Comparison of ENCODE assay signal across 12 mouse cellular contexts in the genomic region with DNA sequence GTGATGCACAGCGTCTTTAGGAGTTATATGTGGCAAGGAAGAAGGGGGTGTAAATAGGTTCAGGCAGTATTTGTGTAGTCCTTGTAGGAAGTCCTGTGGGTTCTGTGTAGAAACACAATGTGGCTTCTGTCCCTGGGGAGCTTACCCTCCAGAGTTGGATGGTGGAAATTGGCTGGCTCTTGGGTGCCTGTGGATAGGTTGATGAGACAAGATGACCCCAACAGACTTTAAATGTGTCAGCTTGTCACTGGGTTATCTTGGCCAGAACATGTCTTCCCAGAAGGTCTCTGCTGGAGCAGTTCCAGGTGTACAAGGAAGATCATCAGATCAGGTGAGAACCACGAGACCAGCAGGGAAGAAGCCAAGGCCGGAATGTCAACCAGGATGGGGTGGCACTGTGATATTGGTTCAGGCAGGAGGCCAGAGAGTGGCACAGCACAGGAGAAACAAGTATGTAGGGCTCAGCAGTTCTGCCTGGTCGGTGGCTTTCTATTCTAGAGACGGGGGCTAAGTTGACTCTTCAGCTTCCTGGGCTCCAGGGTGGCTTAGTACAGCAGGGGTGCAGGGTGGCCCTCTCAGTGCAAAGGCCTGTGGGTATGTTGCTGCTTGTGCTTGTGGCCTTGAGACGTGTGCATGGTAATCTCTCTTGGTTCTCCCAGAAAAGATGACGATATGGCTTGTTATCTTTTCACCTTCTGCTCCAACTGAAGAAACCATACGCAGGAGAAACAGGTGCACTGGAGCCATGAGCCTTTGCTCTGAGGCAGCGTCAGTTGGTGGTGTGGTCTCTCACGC. TPM values are rescaled to one million over a fixed set of nuclear protein-coding genes. Genes with fewer than 3 reads are reported as not detected.
DNase-seq lines count a peak whose midpoint lies in the region; ATAC-seq and TF ChIP-seq lines count a peak whose summit lies in the region.
"Had no signal": no experiment of that assay in that cellular context is flagged by ENCODE, and none has a peak within 500 bp of the region (broad histone marks: within the 10 kb centered on the region; RNA-seq: fewer than 3 reads in every experiment).

No protein-coding gene starts in this region.

- no peaks in the 10 kb centered on the region for H3K9me3 ChIP-seq in forebrain, embryonic 10.5 days
- H3K9me3 ChIP-seq in forebrain, postnatal 0 days (ENCODE audit: low read length), result no peaks in the 10 kb centered on the region
- H3K9me3 ChIP-seq in liver, embryonic 11.5 days (ENCODE audit: control insufficient read depth, low read length), result no peaks in the 10 kb centered on the region
- H3K9me3 ChIP-seq in lung, postnatal 0 days (ENCODE audit: low read length), result no peaks in the 10 kb centered on the region
- H3K9me3 ChIP-seq: heart, embryonic 10.5 days; hindbrain, embryonic 13.5 days; midbrain, embryonic 12.5 days had no signal

- H3K4me1 ChIP-seq in forebrain, embryonic 10.5 days, result peaks cover 19% of the 10 kb centered on the region
- H3K4me1 ChIP-seq in forebrain, postnatal 0 days (ENCODE audit: insufficient read depth), result no peaks in the 10 kb centered on the region
- peaks cover 45% of the 10 kb centered on the region for H3K4me1 ChIP-seq in liver, embryonic 11.5 days (replicated peaks; ENCODE audit: control insufficient read depth, insufficient read depth, low read length)
- H3K4me1 ChIP-seq in lung, postnatal 0 days (ENCODE audit: insufficient read depth, low read depth, low read length), result no peaks in the 10 kb centered on the region

- WGBS in forebrain, embryonic 10.5 days, result 91% methylated on average over 10 of the region's 10 CpGs
- 95% methylated on average over 10 of the region's 10 CpGs for WGBS in forebrain, postnatal 0 days
- WGBS in liver, embryonic 11.5 days, result 65% methylated on average over 10 of the region's 10 CpGs
- 86% methylated on average over 10 of the region's 10 CpGs for WGBS in lung, postnatal 0 days

- H3K36me3 ChIP-seq in forebrain, embryonic 10.5 days (replicated peaks), result no peaks in the 10 kb centered on the region
- H3K36me3 ChIP-seq in forebrain, postnatal 0 days (ENCODE audit: insufficient read depth), result no peaks in the 10 kb centered on the region
- H3K36me3 ChIP-seq in liver, embryonic 11.5 days (ENCODE audit: control insufficient read depth, insufficient read depth, low read length), result no peaks in the 10 kb centered on the region
- no peaks in the 10 kb centered on the region for H3K36me3 ChIP-seq in lung, postnatal 0 days (ENCODE audit: insufficient read depth, low read length)
- H3K36me3 ChIP-seq: heart, embryonic 10.5 days; hindbrain, embryonic 13.5 days; midbrain, embryonic 12.5 days had no signal

- no peak for DNase-seq in forebrain, embryonic 10.5 days (ENCODE audit: extremely low spot score, low spot score)
- no peak for DNase-seq in forebrain, postnatal 0 days
- DNase-seq in cerebellum, adult 9-10 months, result peak; percentile 36
- no peak for DNase-seq in liver, embryonic 11.5 days (ENCODE audit: low spot score)
- DNase-seq in thymus, postnatal 0 days (ENCODE audit: low spot score), result peak; percentile 70
- no peak for DNase-seq in lung, postnatal 0 days (ENCODE audit: low spot score)
- DNase-seq in lung, postnatal 36 days, result no peak
- no peak for DNase-seq in layer of hippocampus, adult 11-12 months (ENCODE audit: low spot score)
- DNase-seq: kidney, adult 2 months had no signal

- no peak overlapping the region for H3K9ac ChIP-seq in forebrain, postnatal 0 days
- peak overlapping the region; percentile 17; the same call in 1 of the 2 replicates for H3K9ac ChIP-seq in liver, embryonic 11.5 days (ENCODE audit: low read depth, low read length)
- H3K9ac ChIP-seq in lung, postnatal 0 days (replicated peaks; ENCODE audit: low read depth), result no peak overlapping the region
- H3K9ac ChIP-seq: hindbrain, embryonic 13.5 days; midbrain, embryonic 12.5 days had no signal

- H3K4me2 ChIP-seq in forebrain, postnatal 0 days (ENCODE audit: low read depth), result no peak overlapping the region
- peak overlapping the region; percentile 12; the same call in 1 of the 2 replicates for H3K4me2 ChIP-seq in liver, embryonic 11.5 days
- H3K4me2 ChIP-seq in lung, postnatal 0 days (replicated peaks; ENCODE audit: low read depth, low read length), result no peak overlapping the region
- H3K4me2 ChIP-seq: hindbrain, embryonic 13.5 days; midbrain, embryonic 12.5 days had no signal

- no peak for ATAC-seq in forebrain, postnatal 0 days
- ATAC-seq in liver, embryonic 11.5 days (replicated peaks; ENCODE audit: low FRiP score), result peak; percentile 75
- no peak for ATAC-seq in lung, postnatal 0 days

- H3K4me3 ChIP-seq in forebrain, embryonic 10.5 days, result no peak overlapping the region
- no peak overlapping the region for H3K4me3 ChIP-seq in forebrain, postnatal 0 days (ENCODE audit: low read depth, low read length)
- H3K4me3 ChIP-seq in liver, embryonic 11.5 days (ENCODE audit: low read depth, low read length), result no peak overlapping the region
- no peak overlapping the region for H3K4me3 ChIP-seq in lung, postnatal 0 days (ENCODE audit: low read depth, low read length)
- H3K4me3 ChIP-seq: heart, embryonic 10.5 days; hindbrain, embryonic 13.5 days; midbrain, embryonic 12.5 days had no signal

- H3K27me3 ChIP-seq in forebrain, embryonic 10.5 days (ENCODE audit: poor library complexity, severe bottlenecking), result no peaks in the 10 kb centered on the region
- no peaks in the 10 kb centered on the region for H3K27me3 ChIP-seq in forebrain, postnatal 0 days (ENCODE audit: insufficient read depth, low read length)
- H3K27me3 ChIP-seq in liver, embryonic 11.5 days (replicated peaks; ENCODE audit: control insufficient read depth, insufficient read depth, low read length), result no peaks in the 10 kb centered on the region
- H3K27me3 ChIP-seq in lung, postnatal 0 days (replicated peaks; ENCODE audit: insufficient read depth, low read length), result no peaks in the 10 kb centered on the region
- H3K27me3 ChIP-seq: hindbrain, embryonic 13.5 days; midbrain, embryonic 12.5 days had no signal

- 0 out of 2 replicates have a peak overlapping the region, but pooled peaks have one; percentile 5 for H3K27ac ChIP-seq in forebrain, embryonic 10.5 days
- no peak overlapping the region for H3K27ac ChIP-seq in forebrain, postnatal 0 days (ENCODE audit: low read depth, low read length)
- H3K27ac ChIP-seq in liver, embryonic 11.5 days (ENCODE audit: low read depth, low read length), result peak overlapping the region; percentile 88
- H3K27ac ChIP-seq in lung, postnatal 0 days (ENCODE audit: low read length), result no peak overlapping the region
- H3K27ac ChIP-seq: heart, embryonic 10.5 days; hindbrain, embryonic 13.5 days; midbrain, embryonic 12.5 days had no signal

- no peak for TF ChIP-seq EP300 in lung, postnatal 0 days (IDR thresholded peaks at IDR 0.05)

- no peak for TF ChIP-seq CTCF in forebrain, postnatal 0 days (IDR thresholded peaks at IDR 0.05; ENCODE audit: low read depth)
- no peak for TF ChIP-seq CTCF in lung, postnatal 0 days (IDR thresholded peaks at IDR 0.05)

RNA-seq across cellular contexts. Expression of a gene that starts 5.3 kb away (rescaled TPM):
- polyA plus RNA-seq in forebrain, embryonic 10.5 days (2016; fragmentation: Nextera tagmentation; extraction: Ambion mirVana), result 46.7 and 47.0 TPM in 2 replicates
- total RNA-seq in forebrain, postnatal 0 days (2014; rRNA removed), result 24.4 and 32.3 TPM in 2 replicates
- 55.1 and 82.7 TPM in 2 replicates for polyA plus RNA-seq in forebrain, postnatal 0 days (2015; fragmentation: Nextera tagmentation; extraction: Ambion mirVana)
- 48.2 and 50.1 TPM in 2 replicates for polyA plus RNA-seq in liver, embryonic 11.5 days (2014; fragmentation: Nextera tagmentation; extraction: Ambion mirVana)
- polyA plus RNA-seq in thymus, postnatal 0 days (2015; fragmentation: Nextera tagmentation; extraction: Ambion mirVana), result 156 and 182 TPM in 2 replicates
- polyA plus RNA-seq in lung, postnatal 0 days (2015; fragmentation: Nextera tagmentation; extraction: Ambion mirVana), result 64.6 and 68.9 TPM in 2 replicates

RNA-seq across cellular contexts. Expression of a gene that starts 57.3 kb away (rescaled TPM):
- 59.6 and 71.0 TPM in 2 replicates for polyA plus RNA-seq in forebrain, embryonic 10.5 days (2016; fragmentation: Nextera tagmentation; extraction: Ambion mirVana)
- total RNA-seq in forebrain, postnatal 0 days (2014; rRNA removed), result 83.3 and 101 TPM in 2 replicates
- 38.6 and 49.6 TPM in 2 replicates for polyA plus RNA-seq in forebrain, postnatal 0 days (2015; fragmentation: Nextera tagmentation; extraction: Ambion mirVana)
- 48.6 and 53.8 TPM in 2 replicates for polyA plus RNA-seq in liver, embryonic 11.5 days (2014; fragmentation: Nextera tagmentation; extraction: Ambion mirVana)
- 26.1 and 29.8 TPM in 2 replicates for polyA plus RNA-seq in thymus, postnatal 0 days (2015; fragmentation: Nextera tagmentation; extraction: Ambion mirVana)
- polyA plus RNA-seq in lung, postnatal 0 days (2015; fragmentation: Nextera tagmentation; extraction: Ambion mirVana), result 26.7 and 30.2 TPM in 2 replicates

RNA-seq across cellular contexts. Expression of a gene that starts 57.7 kb away (rescaled TPM):
- 104 and 105 TPM in 2 replicates for polyA plus RNA-seq in forebrain, embryonic 10.5 days (2016; fragmentation: Nextera tagmentation; extraction: Ambion mirVana)
- 138 and 189 TPM in 2 replicates for total RNA-seq in forebrain, postnatal 0 days (2014; rRNA removed)
- polyA plus RNA-seq in forebrain, postnatal 0 days (2015; fragmentation: Nextera tagmentation; extraction: Ambion mirVana), result 196 and 240 TPM in 2 replicates
- 95.9 and 103 TPM in 2 replicates for polyA plus RNA-seq in liver, embryonic 11.5 days (2014; fragmentation: Nextera tagmentation; extraction: Ambion mirVana)
- 136 and 139 TPM in 2 replicates for polyA plus RNA-seq in thymus, postnatal 0 days (2015; fragmentation: Nextera tagmentation; extraction: Ambion mirVana)
- polyA plus RNA-seq in lung, postnatal 0 days (2015; fragmentation: Nextera tagmentation; extraction: Ambion mirVana), result 46.7 and 58.4 TPM in 2 replicates

Comparison
In these comparisons a context has a peak if more than half of its experiments do, and no peak if none do; other contexts are left out.
1. H3K27ac ChIP-seq: peak in forebrain, embryonic 10.5 days (single experiment) and liver, embryonic 11.5 days (single experiment); none in forebrain, postnatal 0 days (single experiment) and lung, postnatal 0 days (single experiment).
2. DNase-seq: peak in cerebellum, adult 9-10 months (single experiment) and thymus, postnatal 0 days (single experiment); none in forebrain, embryonic 10.5 days (single experiment), forebrain, postnatal 0 days (single experiment), liver, embryonic 11.5 days (single experiment), lung, postnatal 0 days (single experiment), lung, postnatal 36 days (single experiment) and layer of hippocampus, adult 11-12 months (single experiment).